In genomic region chr2:167076759-167077158, GRCm38 (mm10) we compare ENCODE assay signal across 16 mouse cellular contexts.
"Had no signal": no experiment of that assay in that cellular context is flagged by ENCODE, and none has a peak within 500 bp of the region (broad histone marks: within the 10 kb centered on the region; RNA-seq: fewer than 3 reads in every experiment).

No protein-coding gene starts in this region.

- DNase-seq: liver, postnatal 0 days; lung, adult 2 months; lung, postnatal 14 days; lung, postnatal 36 days; right cerebral cortex, postnatal 14 days; spleen, adult 18-20 months; thymus, adult 2 months; thymus, postnatal 25 days; thymus, postnatal 4 days had no signal

- H3K9me3 ChIP-seq: liver, embryonic 15.5 days; lung, embryonic 15.5 days; midbrain, embryonic 13.5 days; midbrain, embryonic 15.5 days; neural tube, embryonic 12.5 days had no signal

- H3K9ac ChIP-seq: liver, embryonic 15.5 days; liver, postnatal 0 days; lung, embryonic 15.5 days; midbrain, embryonic 13.5 days; midbrain, embryonic 15.5 days; neural tube, embryonic 12.5 days had no signal

- H3K27ac ChIP-seq: liver, embryonic 15.5 days; lung, embryonic 15.5 days; macrophage; midbrain, embryonic 13.5 days; midbrain, embryonic 15.5 days; neural tube, embryonic 12.5 days had no signal

- H3K27me3 ChIP-seq: lung, embryonic 15.5 days; midbrain, embryonic 13.5 days; midbrain, embryonic 15.5 days; neural tube, embryonic 12.5 days had no signal

- H3K36me3 ChIP-seq: liver, embryonic 15.5 days; lung, embryonic 15.5 days; midbrain, embryonic 13.5 days; midbrain, embryonic 15.5 days; neural tube, embryonic 12.5 days had no signal

- H3K4me3 ChIP-seq: liver, embryonic 15.5 days; lung, embryonic 15.5 days; megakaryocyte, embryonic 14.5 days; midbrain, embryonic 13.5 days; midbrain, embryonic 15.5 days; neural tube, embryonic 12.5 days had no signal
